Mouse (Mus musculus) midbrain, embryonic 13.5 days (tissue): ENCODE data around the gene Thada. TPM values are rescaled to one million over a fixed set of nuclear protein-coding genes. Genes with fewer than 3 reads are reported as not detected.

ENCODE experiments used
- ATAC-seq: fragments of 200-750 bp; cut with Nextera tagmentation; 2 replicates; pipeline ENCODE4 v1.8.0; 2017; ENCODE audit warnings: mild to moderate bottlenecking, moderate TSS enrichment, moderate library complexity
- H3K27ac ChIP-seq: fragments of 300-500 bp; sonication (generic); 2 replicates; pipeline ENCODE4 v1.5.1; 2015; ENCODE audit warnings: inconsistent platforms, mild to moderate bottlenecking, moderate library complexity
- H3K27me3 ChIP-seq: fragments of 300-500 bp; sonication (generic); 2 replicates; pipeline ENCODE4 v1.6.1; 2015; ENCODE audit warnings: mild to moderate bottlenecking, inconsistent platforms
- H3K36me3 ChIP-seq: fragments of 300-500 bp; sonication (generic); 2 replicates; pipeline ENCODE4 v1.6.1; 2015; ENCODE audit warnings: mild to moderate bottlenecking, inconsistent platforms
- H3K4me1 ChIP-seq: fragments of 300-500 bp; sonication (generic); replicated peaks from 2 replicates; pipeline ENCODE4 v1.6.1; 2015; ENCODE audit warnings: inconsistent platforms
- H3K4me2 ChIP-seq: fragments of 300-500 bp; sonication (generic); replicated peaks from 2 replicates; pipeline ENCODE4 v1.6.1; 2015; ENCODE audit warnings: moderate library complexity, mild to moderate bottlenecking, inconsistent platforms
- H3K4me3 ChIP-seq: fragments of 300-500 bp; sonication (generic); replicated peaks from 2 replicates; pipeline ENCODE4 v1.5.1; 2015; ENCODE audit warnings: mild to moderate bottlenecking, inconsistent platforms
- H3K9ac ChIP-seq: fragments of 300-500 bp; sonication (generic); replicated peaks from 2 replicates; pipeline ENCODE4 v1.6.1; 2015; ENCODE audit warnings: mild to moderate bottlenecking, inconsistent platforms
- H3K9me3 ChIP-seq: fragments of 300-500 bp; sonication (generic); 2 replicates; pipeline ENCODE4 v1.6.1; 2016; ENCODE audit warnings: mild to moderate bottlenecking, inconsistent platforms
- WGBS: fragments of 180-500 bp; shearing (Covaris S2); methylation state at CpG from one replicate; pipeline ENCODE4 v1.1.7; 2015; 5-methylcytosine and 5-hydroxymethylcytosine counted together
- polyA plus RNA-seq: library from polyadenylated mRNA; unstranded; fragments of >200 nt; fragmentation: Nextera tagmentation; extraction: Ambion mirVana; gene quantifications from 2 replicates; pipeline ENCODE4 v1.2.1, GENCODE M21; 2015

The Thada gene
- polyA plus RNA-seq, 1 experiment from 2014 or later = 7.6 TPM

- peaks cover 51% of the 10 kb centered on the region for H3K4me1 ChIP-seq
- no peak overlapping the region for H3K4me3 ChIP-seq
- no peaks in the 10 kb centered on the region for H3K27me3 ChIP-seq
- H3K9me3 ChIP-seq = no peaks in the 10 kb centered on the region
- 71% methylated on average over 9 of the region's 9 CpGs for WGBS
- peak overlapping the region; percentile 66 for H3K27ac ChIP-seq
- H3K4me2 ChIP-seq = no peak overlapping the region
- H3K36me3 ChIP-seq = no peaks in the 10 kb centered on the region
- H3K9ac ChIP-seq = no peak overlapping the region
- no peak for ATAC-seq
These were observed 100.8 kb downstream of the Thada start for GRCm38 (mm10) chr17:84365006-84365716.

GRCm38 (mm10) chr17:84363444-84363843, 102.6 kb downstream of the Thada start:
- 31% methylated on average over 2 of the region's 2 CpGs for WGBS
- Histone ChIP-seq H3K4me1 (peaks cover 40% of the 10 kb centered on the region), H3K9me3 (no peaks in the 10 kb centered on the region), H3K4me2 (no peak overlapping the region), H3K27me3 (no peaks in the 10 kb centered on the region), H3K36me3 (no peaks in the 10 kb centered on the region; the same call in none of the 2 replicates), H3K9ac (no peak overlapping the region), H3K4me3 (no peak overlapping the region), H3K27ac (peak overlapping the region; percentile 25; the same call in 1 of the 2 replicates)
- no peak for ATAC-seq

GRCm38 (mm10) chr17:84362581-84363286, 103.3 kb downstream of the Thada start:
- H3K36me3 ChIP-seq = no peaks in the 10 kb centered on the region; the same call in none of the 2 replicates
- H3K9me3 ChIP-seq = no peaks in the 10 kb centered on the region
- 76% methylated on average over 13 of the region's 13 CpGs for WGBS
- ATAC-seq = no peak
- H3K9ac ChIP-seq = no peak overlapping the region
- H3K4me1 ChIP-seq = peaks cover 36% of the 10 kb centered on the region
- no peak overlapping the region for H3K4me2 ChIP-seq
- H3K4me3 ChIP-seq = no peak overlapping the region
- H3K27me3 ChIP-seq = no peaks in the 10 kb centered on the region
- H3K27ac ChIP-seq = no peak overlapping the region

- Histone ChIP-seq H3K36me3 (no peaks in the 10 kb centered on the region; the same call in none of the 2 replicates), H3K27me3 (no peaks in the 10 kb centered on the region), H3K4me2 (no peak overlapping the region), H3K4me1 (peaks cover 31% of the 10 kb centered on the region), H3K9me3 (no peaks in the 10 kb centered on the region), H3K4me3 (no peak overlapping the region), H3K9ac (no peak overlapping the region), H3K27ac (no peak overlapping the region)
- ATAC-seq = no peak
- 91% methylated on average over 1 of the region's 1 CpGs for WGBS
These were observed 105.0 kb downstream of the Thada start for GRCm38 (mm10) chr17:84361006-84361405.

- Histone ChIP-seq H3K27ac (no peak overlapping the region), H3K4me1 (peaks cover 19% of the 10 kb centered on the region), H3K9me3 (no peaks in the 10 kb centered on the region), H3K36me3 (no peaks in the 10 kb centered on the region; the same call in none of the 2 replicates), H3K4me2 (no peak overlapping the region), H3K4me3 (no peak overlapping the region), H3K27me3 (no peaks in the 10 kb centered on the region), H3K9ac (no peak overlapping the region)
- ATAC-seq = no peak
- 90% methylated on average over 7 of the region's 7 CpGs for WGBS
These were observed 106.2 kb downstream of the Thada start for GRCm38 (mm10) chr17:84359810-84360209.

- Histone ChIP-seq H3K36me3 (no peaks in the 10 kb centered on the region; the same call in none of the 2 replicates), H3K27me3 (no peaks in the 10 kb centered on the region), H3K9me3 (no peaks in the 10 kb centered on the region), H3K27ac (no peak overlapping the region), H3K4me2 (no peak overlapping the region), H3K4me1 (peaks cover 14% of the 10 kb centered on the region), H3K4me3 (no peak overlapping the region), H3K9ac (no peak overlapping the region)
- no peak for ATAC-seq
- 94% methylated on average over 10 of the region's 10 CpGs for WGBS
These were observed 106.9 kb downstream of the Thada start for GRCm38 (mm10) chr17:84358951-84359644.

- no peak for ATAC-seq
- Histone ChIP-seq H3K4me2 (no peak overlapping the region), H3K4me1 (peaks cover under 1% of the 10 kb centered on the region; the same call in 1 of the 2 replicates), H3K9ac (no peak overlapping the region), H3K27ac (no peak overlapping the region), H3K4me3 (no peak overlapping the region), H3K9me3 (no peaks in the 10 kb centered on the region), H3K27me3 (no peaks in the 10 kb centered on the region), H3K36me3 (no peaks in the 10 kb centered on the region; the same call in none of the 2 replicates)
- 93% methylated on average over 8 of the region's 8 CpGs for WGBS
These were observed 108.2 kb downstream of the Thada start for GRCm38 (mm10) chr17:84357776-84358175.

GRCm38 (mm10) chr17:84356056-84356887, 109.7 kb downstream of the Thada start:
- ATAC-seq = no peak
- H3K4me2 ChIP-seq = no peak overlapping the region

GRCm38 (mm10) chr17:84355006-84355405, 111.0 kb downstream of the Thada start:
- Histone ChIP-seq H3K4me3 (no peak overlapping the region), H3K27me3 (no peaks in the 10 kb centered on the region), H3K4me2 (no peak overlapping the region), H3K9ac (no peak overlapping the region), H3K4me1 (peaks cover 14% of the 10 kb centered on the region), H3K9me3 (no peaks in the 10 kb centered on the region), H3K27ac (no peak overlapping the region), H3K36me3 (no peaks in the 10 kb centered on the region; the same call in none of the 2 replicates)
- ATAC-seq = no peak
- WGBS = 88% methylated on average over 3 of the region's 3 CpGs

More at GRCm38 (mm10) chr17:84356056-84356887, 109.7 kb downstream of the Thada start:
- Histone ChIP-seq H3K27me3 (no peaks in the 10 kb centered on the region), H3K27ac (no peak overlapping the region), H3K36me3 (no peaks in the 10 kb centered on the region; the same call in none of the 2 replicates), H3K4me1 (peaks cover 9% of the 10 kb centered on the region), H3K4me3 (no peak overlapping the region), H3K9ac (no peak overlapping the region), H3K9me3 (no peaks in the 10 kb centered on the region)
- WGBS = 92% methylated on average over 8 of the region's 8 CpGs

- Histone ChIP-seq H3K4me3 (no peak overlapping the region), H3K4me2 (no peak overlapping the region), H3K27me3 (no peaks in the 10 kb centered on the region), H3K36me3 (peaks cover 2% of the 10 kb centered on the region; the same call in 1 of the 2 replicates), H3K27ac (no peak overlapping the region), H3K9ac (no peak overlapping the region), H3K9me3 (no peaks in the 10 kb centered on the region), H3K4me1 (peaks cover 14% of the 10 kb centered on the region)
- 82% methylated on average over 5 of the region's 5 CpGs for WGBS
- no peak for ATAC-seq
These were observed 112.1 kb downstream of the Thada start for GRCm38 (mm10) chr17:84353902-84354311.

- no peak overlapping the region for H3K4me3 ChIP-seq
- H3K36me3 ChIP-seq = 0 out of 2 replicates have a peak, but pooled peaks cover 2% of the 10 kb centered on the region
- H3K4me1 ChIP-seq = peaks cover 14% of the 10 kb centered on the region
- H3K9me3 ChIP-seq = no peaks in the 10 kb centered on the region
- ATAC-seq = no peak
- H3K9ac ChIP-seq = no peak overlapping the region
- H3K4me2 ChIP-seq = no peak overlapping the region
- H3K27ac ChIP-seq = no peak overlapping the region
- WGBS = 87% methylated on average over 3 of the region's 3 CpGs
- H3K27me3 ChIP-seq = no peaks in the 10 kb centered on the region
These were observed 112.6 kb downstream of the Thada start for GRCm38 (mm10) chr17:84353224-84353901.
